Mouse (Mus musculus) limb, embryonic 14.5 days (tissue): ENCODE measurements around the gene Adrm1. TPM values are rescaled to one million over a fixed set of nuclear protein-coding genes. Genes with fewer than 3 reads are reported as not detected.

ENCODE experiments used
- ATAC-seq: fragments of 200-750 bp; cut with Nextera tagmentation; 2 replicates; pipeline ENCODE4 v1.8.0; 2017; ENCODE audit warnings: low read depth, moderate number of reproducible peaks, moderate TSS enrichment; ENCODE audit not compliant: low FRiP score
- DNase-seq: peaks from one replicate; pipeline ENCODE4 v3.0.0-alpha.2; 2015; ENCODE audit warnings: low spot score
- H3K27ac ChIP-seq: fragments of 300-500 bp; sonication (generic); replicated peaks from 2 replicates; pipeline ENCODE4 v1.5.1; 2014; ENCODE audit warnings: low read depth, mild to moderate bottlenecking, low read length, moderate library complexity, mixed read lengths
- H3K27me3 ChIP-seq: fragments of 300-500 bp; sonication (generic); 2 replicates; pipeline ENCODE4 v1.6.1; 2014; ENCODE audit warnings: low read length, mixed read lengths; ENCODE audit not compliant: control insufficient read depth, insufficient read depth
- H3K36me3 ChIP-seq: fragments of 300-500 bp; sonication (generic); 2 replicates; pipeline ENCODE4 v1.6.1; 2014; ENCODE audit warnings: mild to moderate bottlenecking, low read length, moderate library complexity, mixed read lengths; ENCODE audit not compliant: control insufficient read depth, insufficient read depth
- H3K4me1 ChIP-seq: fragments of 300-500 bp; sonication (generic); 2 replicates; pipeline ENCODE4 v1.6.1; 2014; ENCODE audit warnings: antibody characterized with exemption, low read length, mixed read lengths; ENCODE audit not compliant: control insufficient read depth, insufficient read depth
- H3K4me2 ChIP-seq: fragments of 300-500 bp; sonication (generic); replicated peaks from 2 replicates; pipeline ENCODE4 v1.6.1; 2014; ENCODE audit warnings: low read depth, mild to moderate bottlenecking, low read length, moderate library complexity; ENCODE audit not compliant: severe bottlenecking
- H3K4me3 ChIP-seq: fragments of 300-500 bp; sonication (generic); replicated peaks from 2 replicates; pipeline ENCODE4 v1.5.1; 2014; ENCODE audit warnings: low read length
- H3K9ac ChIP-seq: fragments of 300-500 bp; sonication (generic); 2 replicates; pipeline ENCODE4 v1.6.1; 2014; ENCODE audit warnings: mild to moderate bottlenecking, low read depth, low read length, moderate library complexity; ENCODE audit not compliant: severe bottlenecking
- H3K9me3 ChIP-seq: fragments of 300-500 bp; sonication (generic); 2 replicates; pipeline ENCODE4 v1.6.1; 2016; ENCODE audit warnings: low read length; ENCODE audit not compliant: control insufficient read depth
- POLR2A ChIP-seq: fragments of 200-500 bp; IDR thresholded peaks from 2 replicates; pipeline ENCODE4 v1.8.0; 2012; ENCODE audit warnings: inconsistent platforms, mild to moderate bottlenecking, moderate library complexity, borderline replicate concordance; ENCODE audit not compliant: insufficient read depth, insufficient read length; ENCODE audit errors: extremely low read depth
- WGBS: fragments of 180-500 bp; shearing (Covaris S2); extraction: QIAGEN DNeasy Blood & Tissue Kit; methylation state at CpG from one replicate; pipeline ENCODE4 v1.1.7; 2014; 5-methylcytosine and 5-hydroxymethylcytosine counted together
- polyA plus RNA-seq, 2 experiments: library from polyadenylated mRNA; depleted of rRNA in 1 of 2; stranded (reverse) in 1 of 2; unstranded in 1 of 2; fragments of >200 nt; fragmentation: Nextera tagmentation in 1 of 2; extraction: Ambion mirVana in 1 of 2; gene quantifications; 2 replicates each; pipeline versions ENCODE4 v1.2.1 to v1.2.3; 2012 to 2014

Gene Adrm1
- polyA plus RNA-seq, 2 experiments = 115 to 135 TPM

DNA sequence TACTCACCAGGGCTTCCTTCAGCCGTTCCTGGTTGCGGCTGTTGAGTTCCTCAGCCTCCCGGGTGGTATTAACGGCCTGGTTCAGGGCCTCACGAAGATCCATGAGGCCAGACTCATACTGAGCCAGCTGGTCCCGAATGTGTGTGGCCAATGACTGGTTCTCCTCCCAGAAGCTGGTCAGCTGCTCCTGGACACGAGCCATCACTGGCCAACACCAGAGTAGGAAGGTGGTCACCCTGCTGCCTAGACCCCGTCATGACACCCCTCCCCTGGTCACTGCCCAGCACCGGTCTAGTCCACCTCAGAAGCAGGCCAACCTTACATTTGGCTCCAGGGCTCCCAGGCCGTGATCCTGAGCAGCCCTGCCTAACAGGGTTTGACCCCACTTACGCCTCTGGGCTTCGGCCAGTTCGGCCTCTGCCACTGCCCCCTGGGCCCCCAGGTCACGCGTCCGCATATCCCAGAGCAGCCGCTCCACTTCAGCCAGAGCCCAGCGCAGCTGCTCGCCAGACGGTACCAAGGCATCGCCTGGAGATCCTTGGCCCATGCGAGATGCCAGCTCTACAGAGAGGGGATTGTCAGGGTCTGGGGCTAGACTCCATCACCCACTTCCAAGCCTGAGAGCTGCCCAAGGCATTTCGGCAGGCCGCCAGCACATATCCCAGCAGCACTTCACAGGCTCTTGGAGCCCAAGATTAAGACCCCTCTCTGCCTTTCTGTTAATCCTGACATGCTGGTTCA, 12.9 kb downstream of the Adrm1 start:
- H3K4me3 ChIP-seq = no peak overlapping the region
- no peak overlapping the region for H3K9ac ChIP-seq
- ATAC-seq (no peak), DNase-seq (no peak)
- H3K4me1 ChIP-seq = no peaks in the 10 kb centered on the region
- TF ChIP-seq POLR2A = no peak
- no peak overlapping the region for H3K27ac ChIP-seq
- peaks cover 11% of the 10 kb centered on the region for H3K36me3 ChIP-seq
- no peak overlapping the region for H3K4me2 ChIP-seq
- H3K27me3 ChIP-seq = no peaks in the 10 kb centered on the region
- no peaks in the 10 kb centered on the region for H3K9me3 ChIP-seq
- WGBS = 80% methylated on average over 24 of the region's 24 CpGs

DNA sequence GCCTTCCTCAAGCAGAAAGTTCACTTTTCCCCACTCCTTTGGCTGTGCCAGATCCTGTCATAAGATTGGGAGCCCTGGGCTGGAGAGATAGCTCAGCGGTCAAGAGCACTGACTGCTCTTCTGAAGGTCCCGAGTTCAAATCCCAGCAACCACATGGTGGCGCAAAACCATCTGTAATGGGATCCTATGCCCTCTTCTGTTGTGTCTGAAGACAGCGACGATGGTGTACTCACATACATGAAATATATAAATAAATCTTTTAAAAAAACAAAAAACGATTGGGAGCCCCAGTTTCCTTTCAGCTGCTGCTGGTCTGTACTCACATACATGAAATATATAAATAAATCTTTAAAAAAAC, 13.4 kb downstream of the Adrm1 start:
- TF ChIP-seq POLR2A = no peak
- ATAC-seq = no peak
- Histone ChIP-seq H3K9me3 (no peaks in the 10 kb centered on the region), H3K36me3 (peaks cover 6% of the 10 kb centered on the region; the same call in 1 of the 2 replicates), H3K27ac (no peak overlapping the region), H3K4me2 (no peak overlapping the region), H3K4me1 (no peaks in the 10 kb centered on the region), H3K27me3 (no peaks in the 10 kb centered on the region), H3K9ac (no peak overlapping the region), H3K4me3 (no peak overlapping the region)
- DNase-seq = no peak
- 81% methylated on average over 6 of the region's 6 CpGs for WGBS

DNA sequence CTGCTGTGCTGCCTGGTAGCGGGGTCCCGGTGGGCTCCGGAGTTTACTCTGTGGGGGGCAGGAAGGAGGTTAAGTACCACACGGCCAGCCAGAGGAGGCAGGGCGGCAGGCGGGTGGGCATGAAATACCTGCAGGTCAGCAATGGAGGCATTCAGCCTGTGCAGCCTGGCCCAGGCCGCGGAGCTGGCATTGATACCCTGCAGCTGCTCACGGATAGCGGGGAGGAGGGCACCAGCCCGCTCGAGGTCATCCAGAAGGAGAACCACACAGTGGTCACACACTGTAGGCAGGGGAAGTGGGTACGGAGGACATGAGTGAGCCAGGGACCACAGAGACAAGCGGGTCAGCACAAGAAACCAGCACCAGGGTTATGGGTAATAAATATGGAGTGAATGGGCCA, 14.4 kb downstream of the Adrm1 start:
- WGBS = 85% methylated on average over 14 of the region's 14 CpGs

DNA sequence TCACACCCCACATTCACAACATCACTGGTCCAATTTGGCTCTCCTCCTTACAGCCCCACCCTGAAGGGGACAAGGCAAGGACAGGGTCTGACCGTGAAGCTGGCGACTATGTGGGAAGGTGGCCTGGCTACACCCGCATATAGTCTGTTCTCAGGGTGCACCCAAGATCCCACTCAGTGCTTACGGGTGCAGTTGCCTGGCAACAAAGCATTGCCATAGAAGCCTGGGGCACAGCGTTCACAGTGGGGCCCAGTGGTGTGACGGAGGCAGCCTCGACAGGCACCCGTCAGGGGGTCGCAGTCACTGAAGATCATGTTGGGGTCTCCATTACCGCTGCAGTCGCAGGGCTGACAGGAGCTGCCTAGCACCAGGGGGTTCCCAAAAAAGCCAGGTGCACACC, 16.1 kb downstream of the Adrm1 start:
- WGBS = 86% methylated on average over 11 of the region's 11 CpGs
- no peak overlapping the region for H3K9ac ChIP-seq
- no peak for TF ChIP-seq POLR2A

More for the DNA sequence above, 14.4 kb downstream of the Adrm1 start:
- DNase-seq (no peak), ATAC-seq (no peak)
- no peak overlapping the region for H3K9ac ChIP-seq
- peaks cover 3% of the 10 kb centered on the region; the same call in 1 of the 2 replicates for H3K36me3 ChIP-seq
- no peaks in the 10 kb centered on the region for H3K9me3 ChIP-seq
- no peak overlapping the region for H3K27ac ChIP-seq
- H3K27me3 ChIP-seq = no peaks in the 10 kb centered on the region
- no peak overlapping the region for H3K4me2 ChIP-seq
- no peaks in the 10 kb centered on the region for H3K4me1 ChIP-seq
- H3K4me3 ChIP-seq = no peak overlapping the region
- TF ChIP-seq POLR2A = no peak

DNA sequence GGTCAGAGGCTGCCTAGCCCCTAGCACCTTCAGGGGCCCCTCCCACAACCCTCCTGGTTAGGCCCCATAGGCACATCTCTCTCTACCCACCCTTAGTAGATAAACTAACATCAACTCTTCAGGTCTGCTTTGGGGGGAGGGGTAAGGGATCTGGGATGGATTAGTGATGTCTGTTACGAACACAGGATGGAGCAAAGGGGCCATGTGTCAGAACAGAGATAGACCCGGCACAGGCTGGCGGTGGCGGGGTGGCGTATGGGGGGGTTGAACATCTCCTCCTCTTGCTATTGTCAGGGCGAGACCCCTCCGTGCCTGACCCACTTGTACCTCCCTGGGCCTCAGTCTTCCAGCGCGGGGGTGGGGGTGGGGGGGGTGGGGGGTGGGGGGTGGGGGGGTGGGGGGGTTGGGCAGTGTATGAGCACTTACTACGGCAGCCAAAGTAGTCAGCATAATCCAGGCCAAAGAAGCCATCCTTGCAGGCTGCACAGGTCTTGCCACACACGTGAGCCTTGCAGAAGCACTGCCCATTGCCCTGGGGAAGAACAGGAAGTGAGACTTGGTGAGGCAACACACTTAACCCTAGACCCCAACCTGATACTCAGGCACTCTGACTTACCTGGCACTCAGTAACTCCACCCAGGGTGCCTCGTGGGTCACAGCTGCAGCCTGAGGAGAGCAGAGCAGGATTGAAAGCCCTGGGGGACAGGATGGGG, 25.5 kb downstream of the Adrm1 start:
- Histone ChIP-seq H3K27ac (no peak overlapping the region), H3K9me3 (no peaks in the 10 kb centered on the region), H3K9ac (no peak overlapping the region), H3K4me1 (no peaks in the 10 kb centered on the region), H3K27me3 (no peaks in the 10 kb centered on the region), H3K4me2 (no peak overlapping the region), H3K36me3 (0 out of 2 replicates have a peak, but pooled peaks cover 7% of the 10 kb centered on the region), H3K4me3 (no peak overlapping the region)
- no peak for DNase-seq
- no peak for ATAC-seq
- TF ChIP-seq POLR2A = no peak
- 67% methylated on average over 8 of the region's 12 CpGs for WGBS

More for the DNA sequence above, 16.1 kb downstream of the Adrm1 start:
- Histone ChIP-seq H3K36me3 (peaks cover 4% of the 10 kb centered on the region; the same call in 1 of the 2 replicates), H3K27me3 (no peaks in the 10 kb centered on the region), H3K9me3 (no peaks in the 10 kb centered on the region), H3K4me3 (no peak overlapping the region), H3K4me1 (no peaks in the 10 kb centered on the region), H3K27ac (no peak overlapping the region), H3K4me2 (no peak overlapping the region)
- ATAC-seq = no peak
- no peak for DNase-seq
